Mouse (Mus musculus) embryonic facial prominence, embryonic 14.5 days (tissue): Measurements from ENCODE around the gene Cntnap4. TPM values are rescaled to one million over a fixed set of nuclear protein-coding genes. Genes with fewer than 3 reads are reported as not detected.

ENCODE experiments used
- ATAC-seq: fragments of 200-750 bp; cut with Nextera tagmentation; 2 replicates; pipeline ENCODE4 v1.8.0; 2017; ENCODE audit warnings: low read depth, moderate number of reproducible peaks, moderate TSS enrichment
- DNase-seq: peaks from one replicate; pipeline ENCODE4 v3.0.0-alpha.2; 2015; ENCODE audit warnings: low spot score
- H3K27ac ChIP-seq: fragments of 300-500 bp; sonication (generic); replicated peaks from 2 replicates; pipeline ENCODE4 v1.5.1; 2014; ENCODE audit warnings: low read depth, mild to moderate bottlenecking, low read length, moderate library complexity
- H3K27me3 ChIP-seq: fragments of 300-500 bp; sonication (generic); replicated peaks from 2 replicates; pipeline ENCODE4 v1.6.1; 2014; ENCODE audit warnings: low read length; ENCODE audit not compliant: control insufficient read depth, insufficient read depth
- H3K36me3 ChIP-seq: fragments of 300-500 bp; sonication (generic); 2 replicates; pipeline ENCODE4 v1.6.1; 2014; ENCODE audit warnings: low read length, mixed read lengths; ENCODE audit not compliant: control insufficient read depth, insufficient read depth
- H3K4me1 ChIP-seq: fragments of 300-500 bp; sonication (generic); 2 replicates; pipeline ENCODE4 v1.6.1; 2014; ENCODE audit warnings: antibody characterized with exemption, low read length; ENCODE audit not compliant: control insufficient read depth, insufficient read depth
- H3K4me2 ChIP-seq: fragments of 300-500 bp; sonication (generic); 2 replicates; pipeline ENCODE4 v1.6.1; 2014; ENCODE audit warnings: low read depth, mild to moderate bottlenecking, low read length, moderate library complexity, mixed read lengths
- H3K4me3 ChIP-seq: fragments of 300-500 bp; sonication (generic); 2 replicates; pipeline ENCODE4 v1.5.1; 2014; ENCODE audit warnings: low read depth, mild to moderate bottlenecking, low read length
- H3K9ac ChIP-seq: fragments of 300-500 bp; sonication (generic); 2 replicates; pipeline ENCODE4 v1.6.1; 2014; ENCODE audit warnings: low read depth, mild to moderate bottlenecking, low read length, moderate library complexity, mixed read lengths
- H3K9me3 ChIP-seq: fragments of 300-500 bp; sonication (generic); 2 replicates; pipeline ENCODE4 v1.6.1; 2016; ENCODE audit warnings: low read length; ENCODE audit not compliant: control insufficient read depth
- WGBS: fragments of 180-500 bp; shearing (Covaris S2); extraction: QIAGEN DNeasy Blood & Tissue Kit; methylation state at CpG from one replicate; pipeline ENCODE4 v1.1.7; 2014; 5-methylcytosine and 5-hydroxymethylcytosine counted together
- polyA plus RNA-seq: library from polyadenylated mRNA; unstranded; fragments of >200 nt; fragmentation: Nextera tagmentation; extraction: Ambion mirVana; gene quantifications from 2 replicates; pipeline ENCODE4 v1.2.1, GENCODE M21; 2014

The Cntnap4 gene
- 2.3 and 2.5 TPM in 2 replicates for polyA plus RNA-seq

GRCm38 (mm10) chr8:112569471-112570141, at the start of gene Cntnap4:
Gene Cntnap4, plus strand, starts transcription at chr8:112570043.
- Histone ChIP-seq H3K36me3 (no peaks in the 10 kb centered on the region), H3K27ac (no peak within 1 kb of the TSS), H3K4me1 (0 out of 2 replicates have a peak, but pooled peaks cover 2% of the 10 kb centered on the region), H3K9ac (no peak within 1 kb of the TSS), H3K9me3 (no peaks in the 10 kb centered on the region), H3K4me2 (peak within 1 kb of the TSS; percentile 52), H3K4me3 (peak within 1 kb of the TSS; percentile 31), H3K27me3 (peaks cover 18% of the 10 kb centered on the region)
- no peak; the same call in 1 of the 2 replicates for ATAC-seq
- 2% methylated on average over 18 of the region's 18 CpGs for WGBS
- peak; percentile 22 for DNase-seq

- H3K27me3 ChIP-seq: no peaks in the 10 kb centered on the region
- H3K4me1 ChIP-seq: no peaks in the 10 kb centered on the region
- 35% methylated on average over 4 of the region's 4 CpGs for WGBS
- DNase-seq (no peak), ATAC-seq (no peak)
- H3K36me3 ChIP-seq: no peaks in the 10 kb centered on the region
- no peak overlapping the region for H3K9ac ChIP-seq
- H3K4me2 ChIP-seq: no peak overlapping the region
- H3K27ac ChIP-seq: no peak overlapping the region
- no peaks in the 10 kb centered on the region for H3K9me3 ChIP-seq
- no peak overlapping the region for H3K4me3 ChIP-seq
These were observed 12.5 kb upstream of the Cntnap4 start for GRCm38 (mm10) chr8:112557376-112557775.

- Histone ChIP-seq H3K9ac (no peak overlapping the region), H3K27ac (no peak overlapping the region), H3K27me3 (peaks cover 18% of the 10 kb centered on the region), H3K9me3 (no peaks in the 10 kb centered on the region), H3K4me2 (peak overlapping the region; percentile 52), H3K36me3 (no peaks in the 10 kb centered on the region), H3K4me3 (peak overlapping the region; percentile 31; the same call in 1 of the 2 replicates), H3K4me1 (0 out of 2 replicates have a peak, but pooled peaks cover 2% of the 10 kb centered on the region)
- no peak for DNase-seq
- WGBS: 6% methylated on average over 6 of the region's 6 CpGs
- ATAC-seq: no peak
These were observed 698 bp downstream of the Cntnap4 start for GRCm38 (mm10) chr8:112570541-112570940.

DNA sequence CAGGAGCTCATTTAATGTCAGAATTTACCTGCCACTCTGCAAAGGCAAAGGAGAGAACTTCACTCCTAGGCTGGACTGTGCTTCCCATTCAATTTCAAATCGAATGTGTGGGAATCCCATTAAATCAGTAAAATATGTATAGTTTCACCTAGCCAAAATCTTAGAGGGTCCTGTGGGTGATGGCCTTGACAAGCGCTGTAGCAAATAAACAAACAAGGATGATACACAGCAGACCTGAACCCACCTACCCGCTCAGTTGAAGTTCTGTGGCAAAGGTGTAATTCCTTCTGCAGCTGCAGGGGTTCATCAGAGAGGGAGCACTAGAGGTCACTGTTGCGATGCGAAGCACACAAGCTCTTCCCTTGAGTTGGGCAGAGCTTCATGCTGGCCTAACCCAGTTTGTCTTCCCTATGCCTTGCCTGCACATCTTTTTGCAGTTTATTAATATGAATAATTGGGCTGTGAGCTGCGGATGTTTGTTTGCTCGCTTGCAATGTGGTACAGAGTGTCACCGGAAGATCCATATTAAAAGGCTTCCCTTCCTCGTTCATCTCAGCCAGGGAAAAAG, 1.6 kb downstream of the Cntnap4 start:
- Histone ChIP-seq H3K9me3 (no peaks in the 10 kb centered on the region), H3K27me3 (peaks cover 18% of the 10 kb centered on the region), H3K4me3 (no peak overlapping the region), H3K27ac (no peak overlapping the region), H3K4me2 (no peak overlapping the region; the same call in 1 of the 2 replicates), H3K4me1 (0 out of 2 replicates have a peak, but pooled peaks cover 2% of the 10 kb centered on the region), H3K9ac (no peak overlapping the region; the same call in 1 of the 2 replicates), H3K36me3 (no peaks in the 10 kb centered on the region)
- peak; percentile 83 for DNase-seq
- WGBS: 18% methylated on average over 9 of the region's 9 CpGs
- ATAC-seq: peak; percentile 80; the same call in 1 of the 2 replicates

- Histone ChIP-seq H3K9ac (no peak overlapping the region), H3K27me3 (no peaks in the 10 kb centered on the region), H3K4me1 (no peaks in the 10 kb centered on the region), H3K36me3 (no peaks in the 10 kb centered on the region), H3K4me3 (no peak overlapping the region), H3K27ac (no peak overlapping the region), H3K9me3 (no peaks in the 10 kb centered on the region), H3K4me2 (no peak overlapping the region)
- WGBS: 66% methylated on average over 6 of the region's 6 CpGs
- ATAC-seq (no peak), DNase-seq (no peak)
These were observed 11.6 kb downstream of the Cntnap4 start for GRCm38 (mm10) chr8:112581473-112581872.

GRCm38 (mm10) chr8:112583440-112583839, 13.6 kb downstream of the Cntnap4 start:
- ATAC-seq (no peak), DNase-seq (no peak)
- H3K9ac ChIP-seq: no peak overlapping the region
- no peaks in the 10 kb centered on the region for H3K4me1 ChIP-seq
- H3K36me3 ChIP-seq: no peaks in the 10 kb centered on the region
- no peak overlapping the region for H3K27ac ChIP-seq
- H3K4me2 ChIP-seq: no peak overlapping the region
- no peaks in the 10 kb centered on the region for H3K9me3 ChIP-seq
- no peaks in the 10 kb centered on the region for H3K27me3 ChIP-seq
- H3K4me3 ChIP-seq: no peak overlapping the region
- 88% methylated on average over 2 of the region's 2 CpGs for WGBS

GRCm38 (mm10) chr8:112588357-112589051, 18.7 kb downstream of the Cntnap4 start:
- 53% methylated on average over 8 of the region's 8 CpGs for WGBS
- no peak overlapping the region for H3K4me3 ChIP-seq
- no peaks in the 10 kb centered on the region for H3K9me3 ChIP-seq
- peak; percentile 74 for DNase-seq
- no peak overlapping the region for H3K27ac ChIP-seq
- no peaks in the 10 kb centered on the region for H3K27me3 ChIP-seq
- peak; percentile 82; the same call in 1 of the 2 replicates for ATAC-seq
- H3K9ac ChIP-seq: no peak overlapping the region
- no peaks in the 10 kb centered on the region for H3K4me1 ChIP-seq
- peak overlapping the region; percentile 42; the same call in 1 of the 2 replicates for H3K4me2 ChIP-seq
- no peaks in the 10 kb centered on the region for H3K36me3 ChIP-seq

- ATAC-seq (no peak), DNase-seq (no peak)
- H3K27me3 ChIP-seq: no peaks in the 10 kb centered on the region
- no peaks in the 10 kb centered on the region for H3K9me3 ChIP-seq
- 56% methylated on average over 14 of the region's 14 CpGs for whole genome bisulfite sequencing
- H3K9ac ChIP-seq: no peak overlapping the region
- no peaks in the 10 kb centered on the region for H3K4me1 ChIP-seq
- H3K27ac ChIP-seq: no peak overlapping the region
- H3K36me3 ChIP-seq: no peaks in the 10 kb centered on the region
- peak overlapping the region; percentile 42; the same call in 1 of the 2 replicates for H3K4me2 ChIP-seq
- H3K4me3 ChIP-seq: no peak overlapping the region
These were observed 19.2 kb downstream of the Cntnap4 start for GRCm38 (mm10) chr8:112589052-112589389.
